Mouse (Mus musculus): Measurements from ENCODE around the gene Klc1.

GRCm38 (mm10) chr12:111845953-111846352 is 87.3 kb downstream of the Klc1 start:
- TF ChIP-seq CTCF (conservative IDR thresholded peaks at IDR 0.05; ENCODE audit: insufficient read depth, insufficient read length, low read depth, low read length) (no peak), POLR2A (IDR thresholded peaks at IDR 0.05; ENCODE audit: low read depth, low read length) (no peak)

All from kidney, adult 2 months (tissue).